Mouse (Mus musculus) heart, adult 2 months (tissue): ENCODE results near the gene Hspa4.

ENCODE experiments used
- CTCF ChIP-seq: fragments of 200-600 bp; IDR thresholded peaks from 2 replicates; pipeline ENCODE4 v1.8.1; 2022; ENCODE audit warnings: antibody characterized with exemption, mild to moderate bottlenecking, moderate library complexity
- POLR2A ChIP-seq: fragments of 200-500 bp; IDR thresholded peaks from 2 replicates; pipeline ENCODE4 v1.6.1; 2011; ENCODE audit warnings: mild to moderate bottlenecking, low read depth, low read length, control low read depth; ENCODE audit not compliant: insufficient read depth

- TF ChIP-seq POLR2A = no peak
- TF ChIP-seq CTCF = no peak
Measured at GRCm38 (mm10) chr11:53311385-53311784, 11.1 kb upstream of the Hspa4 start.
